In genomic region chr9:121064606-121065355, GRCm38 (mm10) we compare ENCODE assay signal across 18 mouse cellular contexts.
"Had no signal": no experiment of that assay in that cellular context is flagged by ENCODE, and none has a peak within 500 bp of the region (broad histone marks: within the 10 kb centered on the region; RNA-seq: fewer than 3 reads in every experiment).

No protein-coding gene starts in this region.

- H3K27me3 ChIP-seq: lung, embryonic 15.5 days; midbrain, embryonic 15.5 days; neural tube, embryonic 12.5 days; stomach, embryonic 15.5 days had no signal

- ATAC-seq: liver, postnatal 0 days; lung, postnatal 0 days; midbrain, embryonic 13.5 days; midbrain, embryonic 15.5 days had no signal

- H3K9me3 ChIP-seq: lung, embryonic 15.5 days; megakaryocyte, embryonic 14.5 days; midbrain, embryonic 13.5 days; midbrain, embryonic 15.5 days; neural tube, embryonic 12.5 days; stomach, embryonic 15.5 days had no signal

- H3K27ac ChIP-seq: lung, embryonic 15.5 days; macrophage; midbrain, embryonic 13.5 days; midbrain, embryonic 15.5 days; neural tube, embryonic 12.5 days; stomach, embryonic 15.5 days; stomach, postnatal 0 days had no signal

- H3K36me3 ChIP-seq: lung, embryonic 15.5 days; midbrain, embryonic 13.5 days; midbrain, embryonic 15.5 days; neural tube, embryonic 12.5 days; stomach, embryonic 15.5 days had no signal

- DNase-seq: liver, postnatal 0 days; lung, adult 2 months; lung, postnatal 14 days; lung, postnatal 36 days; right cerebral cortex, postnatal 14 days; thymus, adult 2 months; thymus, postnatal 25 days; thymus, postnatal 4 days had no signal

- H3K9ac ChIP-seq: liver, postnatal 0 days; lung, embryonic 15.5 days; midbrain, embryonic 13.5 days; midbrain, embryonic 15.5 days; neural tube, embryonic 12.5 days; stomach, embryonic 15.5 days had no signal

- H3K4me1 ChIP-seq: megakaryocyte, embryonic 14.5 days; stomach, embryonic 15.5 days had no signal

- H3K4me3 ChIP-seq: lung, embryonic 15.5 days; megakaryocyte, embryonic 14.5 days; midbrain, embryonic 13.5 days; midbrain, embryonic 15.5 days; neural tube, embryonic 12.5 days; stomach, embryonic 15.5 days had no signal

- H3K4me2 ChIP-seq: lung, embryonic 15.5 days; midbrain, embryonic 11.5 days; midbrain, embryonic 13.5 days; midbrain, embryonic 15.5 days; neural tube, embryonic 12.5 days; stomach, embryonic 15.5 days had no signal
